Mouse (Mus musculus): ENCODE measurements around the gene Nrbp1. TPM values are rescaled to one million over a fixed set of nuclear protein-coding genes. Genes with fewer than 3 reads are reported as not detected.

Nrbp1 gene
- 84.1 and 85.8 TPM in 2 replicates for polyA plus RNA-seq (2012; ENCODE audit: insufficient read depth, insufficient read length, missing spikeins)

- Histone ChIP-seq H3K27ac (ENCODE audit: insufficient read depth, low read depth, low read length) (peak within 1 kb of the TSS; percentile 93), H3K4me3 (ENCODE audit: insufficient read depth, low read length) (peak within 1 kb of the TSS; percentile 91), H3K4me1 (ENCODE audit: control insufficient read depth, insufficient read depth, low read length) (peaks cover 8% of the 10 kb centered on the region)
- TF ChIP-seq POLR2A (IDR thresholded peaks at IDR 0.05; ENCODE audit: borderline replicate concordance, low read depth, low read length) (no peak), CTCF (IDR thresholded peaks at IDR 0.05; ENCODE audit: low read depth, low read length) (no peak)
Measured at GRCm38 (mm10) chr5:31240637-31241521, at the start of gene Nrbp1, which contains the start of gene Gm9970. Gene Nrbp1, plus strand, starts transcription at chr5:31240864. Gene Gm9970, minus strand, starts transcription at chr5:31241232.

DNA sequence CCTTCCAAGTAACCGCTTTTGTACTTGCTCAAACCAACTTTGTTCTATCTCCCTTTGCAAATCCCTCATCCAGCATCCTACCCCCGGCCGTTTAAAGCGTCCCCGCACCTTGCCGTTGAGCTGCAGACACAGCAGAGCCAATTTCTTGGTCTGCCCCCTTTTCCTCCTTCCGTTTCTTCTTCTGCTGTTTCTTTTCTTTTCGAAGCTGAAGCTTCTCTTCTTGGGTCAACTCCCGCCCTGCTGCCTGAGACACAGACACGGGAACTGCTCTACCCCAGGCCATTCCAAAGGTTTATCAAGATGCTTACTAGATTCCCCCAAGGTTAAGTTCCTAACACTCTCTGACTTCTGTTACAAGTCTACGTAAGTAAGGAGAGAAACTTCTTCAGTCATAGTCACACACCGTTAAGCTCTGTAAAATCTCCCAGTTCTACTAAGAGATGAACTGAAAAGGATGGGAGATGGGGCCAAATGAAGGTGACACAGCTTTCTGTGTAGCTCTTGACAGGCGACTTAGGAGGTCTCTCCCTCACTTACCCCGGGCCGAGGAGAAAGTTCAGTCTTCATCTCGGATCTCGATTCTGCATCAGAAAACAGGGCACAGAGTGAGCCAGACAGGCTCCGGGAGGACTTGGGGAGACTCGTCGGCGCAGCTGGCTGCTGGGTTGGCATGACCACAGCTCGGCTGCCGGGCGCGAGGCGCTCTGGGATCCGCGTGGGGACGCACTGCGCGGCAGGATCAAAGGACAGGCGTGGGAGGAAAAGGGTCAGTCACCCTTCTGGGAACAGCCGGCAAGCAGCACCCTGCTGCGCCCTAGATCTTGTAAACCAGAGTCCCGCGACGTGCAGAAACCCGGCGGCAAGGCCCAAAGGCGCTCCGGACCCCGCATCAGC, 48.4 kb upstream of the Nrbp1 start:
- H3K4me3 ChIP-seq (ENCODE audit: insufficient read depth, low read length): peak overlapping the region; percentile 96
- no peak; the same call in 1 of the 2 replicates for TF ChIP-seq CTCF (IDR thresholded peaks at IDR 0.05; ENCODE audit: low read depth, low read length)
- TF ChIP-seq POLR2A (IDR thresholded peaks at IDR 0.05; ENCODE audit: borderline replicate concordance, low read depth, low read length): no peak

GRCm38 (mm10) chr5:31192939-31193630, 47.6 kb upstream of the Nrbp1 start, which contains the start of the genes Snx17 and Eif2b4:
Gene Snx17, plus strand, starts transcription at chr5:31193227.
Gene Eif2b4, minus strand, starts transcription at chr5:31193430.
- peak; percentile 31; the same call in 1 of the 2 replicates for TF ChIP-seq CTCF (IDR thresholded peaks at IDR 0.05; ENCODE audit: low read depth, low read length)
- no peak for TF ChIP-seq POLR2A (IDR thresholded peaks at IDR 0.05; ENCODE audit: borderline replicate concordance, low read depth, low read length)
- Histone ChIP-seq H3K27ac (ENCODE audit: insufficient read depth, low read depth, low read length) (peak within 1 kb of the TSS; percentile 77), H3K4me3 (ENCODE audit: insufficient read depth, low read length) (peak within 1 kb of the TSS; percentile 96), H3K4me1 (ENCODE audit: control insufficient read depth, insufficient read depth, low read length) (peaks cover 43% of the 10 kb centered on the region)

More for the DNA sequence above, 48.4 kb upstream of the Nrbp1 start:
- Histone ChIP-seq H3K4me1 (ENCODE audit: control insufficient read depth, insufficient read depth, low read length) (peaks cover 35% of the 10 kb centered on the region), H3K27ac (ENCODE audit: insufficient read depth, low read depth, low read length) (peak overlapping the region; percentile 30)

GRCm38 (mm10) chr5:31193631-31194281, 46.9 kb upstream of the Nrbp1 start:
- H3K27ac ChIP-seq (ENCODE audit: insufficient read depth, low read depth, low read length): peak overlapping the region; percentile 77
- TF ChIP-seq CTCF (IDR thresholded peaks at IDR 0.05; ENCODE audit: low read depth, low read length): no peak
- TF ChIP-seq POLR2A (IDR thresholded peaks at IDR 0.05; ENCODE audit: borderline replicate concordance, low read depth, low read length): no peak

DNA sequence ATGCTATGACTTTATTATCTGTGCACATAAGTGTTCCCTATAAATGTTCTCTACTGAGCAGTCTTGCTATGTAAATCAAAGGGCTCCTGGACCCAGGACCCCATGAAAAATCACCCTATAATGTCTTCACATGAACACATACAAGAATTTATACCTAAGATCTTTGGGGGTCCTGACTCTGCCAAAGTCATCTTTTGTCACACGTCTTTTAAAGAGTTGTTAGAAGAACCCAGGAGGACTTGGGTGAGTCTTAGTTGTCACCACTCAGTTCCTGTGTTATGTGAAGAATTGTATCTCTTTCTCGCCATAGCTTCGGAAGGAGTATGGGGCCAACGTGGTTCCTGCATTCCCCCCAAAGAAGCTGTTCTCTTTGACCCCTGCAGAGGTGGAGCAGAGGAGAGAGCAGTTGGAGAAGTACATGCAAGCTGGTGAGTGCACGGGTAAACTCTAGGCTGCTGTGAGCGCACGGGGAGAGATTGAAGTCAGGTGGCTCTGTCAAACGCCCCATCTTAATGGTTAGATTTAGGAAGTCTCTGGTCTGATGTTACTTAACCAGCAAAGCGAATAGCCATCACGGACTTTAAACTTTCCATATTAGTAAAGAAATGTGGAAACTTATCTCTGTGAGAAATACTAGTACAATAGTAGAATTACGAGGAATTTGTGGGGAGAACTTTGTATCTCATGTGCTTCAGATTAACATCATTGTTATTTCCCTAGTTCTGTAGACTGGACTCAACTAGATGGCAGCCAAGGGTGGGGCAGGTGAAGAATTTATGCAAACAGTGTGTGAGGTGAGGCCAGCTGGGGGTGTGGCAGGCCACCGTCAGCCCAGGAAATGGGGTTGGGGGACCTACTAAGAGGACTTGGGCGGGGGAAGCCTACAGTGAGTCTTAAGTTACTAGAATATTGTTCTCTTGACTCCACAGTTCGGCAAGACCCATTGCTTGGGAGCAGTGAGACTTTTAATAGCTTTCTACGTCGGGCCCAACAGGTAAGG, 45.9 kb upstream of the Nrbp1 start:
- peak overlapping the region; percentile 87 for H3K27ac ChIP-seq (ENCODE audit: insufficient read depth, low read depth, low read length)
- TF ChIP-seq POLR2A (IDR thresholded peaks at IDR 0.05; ENCODE audit: borderline replicate concordance, low read depth, low read length): no peak
- no peak for TF ChIP-seq CTCF (IDR thresholded peaks at IDR 0.05; ENCODE audit: low read depth, low read length)

More at GRCm38 (mm10) chr5:31193631-31194281, 46.9 kb upstream of the Nrbp1 start:
- Histone ChIP-seq H3K4me1 (ENCODE audit: control insufficient read depth, insufficient read depth, low read length) (peaks cover 49% of the 10 kb centered on the region), H3K4me3 (ENCODE audit: insufficient read depth, low read length) (peak overlapping the region; percentile 96)

DNA sequence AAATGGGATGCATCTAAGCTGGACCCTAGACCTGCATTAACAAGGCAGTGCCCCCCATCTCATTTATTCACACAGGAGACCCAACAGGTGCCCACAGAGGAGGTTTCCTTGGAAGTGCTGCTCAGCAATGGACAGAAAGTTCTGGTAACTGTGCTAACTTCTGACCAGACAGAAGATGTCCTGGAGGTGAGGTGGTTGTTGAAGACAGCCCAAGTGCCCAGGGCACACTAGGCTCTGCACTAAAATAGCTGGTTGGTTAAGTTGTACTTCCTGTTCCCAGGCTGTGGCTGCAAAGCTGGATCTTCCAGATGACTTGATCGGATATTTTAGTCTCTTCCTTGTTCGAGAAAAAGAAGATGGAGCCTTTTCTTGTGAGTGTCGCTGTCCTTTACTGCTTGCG, 45.0 kb upstream of the Nrbp1 start:
- H3K4me1 ChIP-seq (ENCODE audit: control insufficient read depth, insufficient read depth, low read length): peaks cover 57% of the 10 kb centered on the region
- H3K4me3 ChIP-seq (ENCODE audit: insufficient read depth, low read length): peak overlapping the region; percentile 15; the same call in 1 of the 2 replicates
- TF ChIP-seq POLR2A (IDR thresholded peaks at IDR 0.05; ENCODE audit: borderline replicate concordance, low read depth, low read length) (no peak), CTCF (IDR thresholded peaks at IDR 0.05; ENCODE audit: low read depth, low read length) (no peak)
- peak overlapping the region; percentile 87 for H3K27ac ChIP-seq (ENCODE audit: insufficient read depth, low read depth, low read length)

More for the DNA sequence above, 45.9 kb upstream of the Nrbp1 start:
- Histone ChIP-seq H3K4me3 (ENCODE audit: insufficient read depth, low read length) (no peak overlapping the region), H3K4me1 (ENCODE audit: control insufficient read depth, insufficient read depth, low read length) (peaks cover 57% of the 10 kb centered on the region)

DNA sequence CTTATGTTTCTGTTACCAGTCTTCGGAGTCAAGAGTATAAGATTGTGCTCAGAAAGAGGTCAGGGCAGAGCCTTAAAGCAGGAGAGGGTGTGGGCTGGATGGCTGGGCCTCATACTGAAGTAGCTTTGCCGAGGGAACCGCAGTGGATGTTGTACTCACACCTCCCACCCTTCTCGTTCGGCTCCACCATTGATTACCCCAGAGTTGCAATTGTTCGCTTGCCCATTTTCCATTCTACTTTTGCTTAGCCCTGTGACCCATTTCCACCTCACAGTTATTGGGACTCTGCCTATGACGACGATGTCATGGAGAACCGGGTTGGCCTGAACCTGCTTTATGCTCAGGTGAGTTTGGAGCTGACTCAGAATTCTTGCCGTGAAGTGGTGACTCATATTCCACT, 44.5 kb upstream of the Nrbp1 start:
- Histone ChIP-seq H3K4me3 (ENCODE audit: insufficient read depth, low read length) (0 out of 2 replicates have a peak overlapping the region, but pooled peaks have one; percentile 12), H3K4me1 (ENCODE audit: control insufficient read depth, insufficient read depth, low read length) (peaks cover 57% of the 10 kb centered on the region), H3K27ac (ENCODE audit: insufficient read depth, low read depth, low read length) (peak overlapping the region; percentile 87)
- TF ChIP-seq POLR2A (IDR thresholded peaks at IDR 0.05; ENCODE audit: borderline replicate concordance, low read depth, low read length) (no peak), CTCF (IDR thresholded peaks at IDR 0.05; ENCODE audit: low read depth, low read length) (no peak)
